Mouse (Mus musculus): Measurements from ENCODE around the gene Wrnip1. TPM values are rescaled to one million over a fixed set of nuclear protein-coding genes. Genes with fewer than 3 reads are reported as not detected.
A peak's percentile ranks its signal among the peaks of the same experiment; 100 is the strongest.

Wrnip1 gene
- polyA plus RNA-seq, 1 experiment from 2014 or later: 14.5 TPM

- 52% methylated on average over 4 of the region's 4 CpGs for WGBS
- no peaks in the 10 kb centered on the region for H3K4me1 ChIP-seq (ENCODE audit: control insufficient read depth, insufficient read depth, low read length)
- no peaks in the 10 kb centered on the region for H3K9me3 ChIP-seq (replicated peaks; ENCODE audit: control insufficient read depth, low read length)
- H3K27ac ChIP-seq (replicated peaks; ENCODE audit: low read depth, low read length): no peak overlapping the region
- no peak for ATAC-seq (replicated peaks; ENCODE audit: insufficient number of reproducible peaks, low FRiP score, low TSS enrichment, low read depth)
- no peaks in the 10 kb centered on the region for H3K36me3 ChIP-seq (replicated peaks; ENCODE audit: control insufficient read depth, insufficient read depth, low read depth, low read length)
- no peaks in the 10 kb centered on the region for H3K27me3 ChIP-seq (ENCODE audit: control insufficient read depth, insufficient read depth, low read length)
- peak; percentile 68 for DNase-seq (ENCODE audit: low spot score)
- no peak overlapping the region for H3K4me2 ChIP-seq (ENCODE audit: low read depth, low read length)
- no peak overlapping the region for H3K4me3 ChIP-seq (ENCODE audit: low read depth, low read length)
- no peak overlapping the region for H3K9ac ChIP-seq (replicated peaks; ENCODE audit: low read length)
Measured at GRCm38 (mm10) chr13:32827951-32828350, 26.1 kb downstream of the Wrnip1 start.

- 87% methylated on average over 4 of the region's 4 CpGs for WGBS
- no peak for ATAC-seq (replicated peaks; ENCODE audit: insufficient number of reproducible peaks, low FRiP score, low TSS enrichment, low read depth)
- Histone ChIP-seq H3K27ac (replicated peaks; ENCODE audit: low read depth, low read length) (no peak overlapping the region), H3K4me3 (ENCODE audit: low read depth, low read length) (no peak overlapping the region), H3K4me1 (ENCODE audit: control insufficient read depth, insufficient read depth, low read length) (no peaks in the 10 kb centered on the region), H3K9me3 (replicated peaks; ENCODE audit: control insufficient read depth, low read length) (no peaks in the 10 kb centered on the region), H3K36me3 (replicated peaks; ENCODE audit: control insufficient read depth, insufficient read depth, low read depth, low read length) (no peaks in the 10 kb centered on the region), H3K4me2 (ENCODE audit: low read depth, low read length) (no peak overlapping the region), H3K9ac (replicated peaks; ENCODE audit: low read length) (no peak overlapping the region), H3K27me3 (ENCODE audit: control insufficient read depth, insufficient read depth, low read length) (no peaks in the 10 kb centered on the region)
- DNase-seq (ENCODE audit: low spot score): no peak
Measured at GRCm38 (mm10) chr13:32828886-32829285, 27.0 kb downstream of the Wrnip1 start.

GRCm38 (mm10) chr13:32831505-32832273 lies 29.9 kb downstream of the Wrnip1 start:
- Histone ChIP-seq H3K4me3 (ENCODE audit: low read depth, low read length) (no peak overlapping the region), H3K27me3 (ENCODE audit: control insufficient read depth, insufficient read depth, low read length) (no peaks in the 10 kb centered on the region), H3K4me1 (ENCODE audit: control insufficient read depth, insufficient read depth, low read length) (no peaks in the 10 kb centered on the region), H3K36me3 (replicated peaks; ENCODE audit: control insufficient read depth, insufficient read depth, low read depth, low read length) (no peaks in the 10 kb centered on the region), H3K4me2 (ENCODE audit: low read depth, low read length) (no peak overlapping the region), H3K9me3 (replicated peaks; ENCODE audit: control insufficient read depth, low read length) (no peaks in the 10 kb centered on the region), H3K27ac (replicated peaks; ENCODE audit: low read depth, low read length) (no peak overlapping the region), H3K9ac (replicated peaks; ENCODE audit: low read length) (no peak overlapping the region)
- ATAC-seq (replicated peaks; ENCODE audit: insufficient number of reproducible peaks, low FRiP score, low TSS enrichment, low read depth) (no peak), DNase-seq (ENCODE audit: low spot score) (no peak)
- 91% methylated on average over 3 of the region's 3 CpGs for WGBS

- H3K4me3 ChIP-seq (ENCODE audit: low read depth, low read length): no peak overlapping the region
- no peak overlapping the region for H3K4me2 ChIP-seq (ENCODE audit: low read depth, low read length)
- no peak for DNase-seq (ENCODE audit: low spot score)
- 77% methylated on average over 3 of the region's 3 CpGs for WGBS
- H3K27me3 ChIP-seq (ENCODE audit: control insufficient read depth, insufficient read depth, low read length): no peaks in the 10 kb centered on the region
- H3K4me1 ChIP-seq (ENCODE audit: control insufficient read depth, insufficient read depth, low read length): no peaks in the 10 kb centered on the region
- H3K27ac ChIP-seq (replicated peaks; ENCODE audit: low read depth, low read length): no peak overlapping the region
- H3K9me3 ChIP-seq (replicated peaks; ENCODE audit: control insufficient read depth, low read length): no peaks in the 10 kb centered on the region
- no peak overlapping the region for H3K9ac ChIP-seq (replicated peaks; ENCODE audit: low read length)
- no peaks in the 10 kb centered on the region for H3K36me3 ChIP-seq (replicated peaks; ENCODE audit: control insufficient read depth, insufficient read depth, low read depth, low read length)
- ATAC-seq (replicated peaks; ENCODE audit: insufficient number of reproducible peaks, low FRiP score, low TSS enrichment, low read depth): no peak
Measured at GRCm38 (mm10) chr13:32832776-32833175, 30.9 kb downstream of the Wrnip1 start.

- Histone ChIP-seq H3K4me3 (ENCODE audit: low read depth, low read length) (no peak overlapping the region), H3K9me3 (replicated peaks; ENCODE audit: control insufficient read depth, low read length) (no peaks in the 10 kb centered on the region), H3K9ac (replicated peaks; ENCODE audit: low read length) (no peak overlapping the region), H3K4me2 (ENCODE audit: low read depth, low read length) (no peak overlapping the region), H3K4me1 (ENCODE audit: control insufficient read depth, insufficient read depth, low read length) (no peaks in the 10 kb centered on the region), H3K27ac (replicated peaks; ENCODE audit: low read depth, low read length) (no peak overlapping the region), H3K27me3 (ENCODE audit: control insufficient read depth, insufficient read depth, low read length) (no peaks in the 10 kb centered on the region), H3K36me3 (replicated peaks; ENCODE audit: control insufficient read depth, insufficient read depth, low read depth, low read length) (no peaks in the 10 kb centered on the region)
- DNase-seq (ENCODE audit: low spot score) (no peak), ATAC-seq (replicated peaks; ENCODE audit: insufficient number of reproducible peaks, low FRiP score, low TSS enrichment, low read depth) (no peak)
- WGBS: 46% methylated on average over 6 of the region's 6 CpGs
Measured at GRCm38 (mm10) chr13:32833237-32833636, 31.4 kb downstream of the Wrnip1 start.

GRCm38 (mm10) chr13:32834513-32834912 lies 32.7 kb downstream of the Wrnip1 start:
- H3K9ac ChIP-seq (replicated peaks; ENCODE audit: low read length): no peak overlapping the region

GRCm38 (mm10) chr13:32839314-32839713 lies 37.5 kb downstream of the Wrnip1 start:
- WGBS: 56% methylated on average over 1 of the region's 1 CpGs

More at GRCm38 (mm10) chr13:32834513-32834912, 32.7 kb downstream of the Wrnip1 start:
- H3K9me3 ChIP-seq (replicated peaks; ENCODE audit: control insufficient read depth, low read length): no peaks in the 10 kb centered on the region
- no peaks in the 10 kb centered on the region for H3K27me3 ChIP-seq (ENCODE audit: control insufficient read depth, insufficient read depth, low read length)
- no peak for ATAC-seq (replicated peaks; ENCODE audit: insufficient number of reproducible peaks, low FRiP score, low TSS enrichment, low read depth)
- no peak overlapping the region for H3K4me2 ChIP-seq (ENCODE audit: low read depth, low read length)
- H3K36me3 ChIP-seq (replicated peaks; ENCODE audit: control insufficient read depth, insufficient read depth, low read depth, low read length): no peaks in the 10 kb centered on the region
- 95% methylated on average over 5 of the region's 5 CpGs for WGBS
- H3K4me3 ChIP-seq (ENCODE audit: low read depth, low read length): no peak overlapping the region
- no peak overlapping the region for H3K27ac ChIP-seq (replicated peaks; ENCODE audit: low read depth, low read length)
- no peak for DNase-seq (ENCODE audit: low spot score)
- no peaks in the 10 kb centered on the region for H3K4me1 ChIP-seq (ENCODE audit: control insufficient read depth, insufficient read depth, low read length)

GRCm38 (mm10) chr13:32841349-32841748 lies 39.5 kb downstream of the Wrnip1 start:
- 93% methylated on average over 3 of the region's 3 CpGs for WGBS
- no peak overlapping the region for H3K27ac ChIP-seq (replicated peaks; ENCODE audit: low read depth, low read length)

More at GRCm38 (mm10) chr13:32839314-32839713, 37.5 kb downstream of the Wrnip1 start:
- ATAC-seq (replicated peaks; ENCODE audit: insufficient number of reproducible peaks, low FRiP score, low TSS enrichment, low read depth): no peak
- Histone ChIP-seq H3K4me2 (ENCODE audit: low read depth, low read length) (no peak overlapping the region), H3K4me3 (ENCODE audit: low read depth, low read length) (no peak overlapping the region), H3K9me3 (replicated peaks; ENCODE audit: control insufficient read depth, low read length) (no peaks in the 10 kb centered on the region), H3K27ac (replicated peaks; ENCODE audit: low read depth, low read length) (no peak overlapping the region), H3K4me1 (ENCODE audit: control insufficient read depth, insufficient read depth, low read length) (no peaks in the 10 kb centered on the region), H3K9ac (replicated peaks; ENCODE audit: low read length) (no peak overlapping the region), H3K36me3 (replicated peaks; ENCODE audit: control insufficient read depth, insufficient read depth, low read depth, low read length) (no peaks in the 10 kb centered on the region), H3K27me3 (ENCODE audit: control insufficient read depth, insufficient read depth, low read length) (no peaks in the 10 kb centered on the region)
- DNase-seq (ENCODE audit: low spot score): no peak

More at GRCm38 (mm10) chr13:32841349-32841748, 39.5 kb downstream of the Wrnip1 start:
- no peaks in the 10 kb centered on the region for H3K9me3 ChIP-seq (replicated peaks; ENCODE audit: control insufficient read depth, low read length)
- no peaks in the 10 kb centered on the region for H3K27me3 ChIP-seq (ENCODE audit: control insufficient read depth, insufficient read depth, low read length)
- H3K4me3 ChIP-seq (ENCODE audit: low read depth, low read length): no peak overlapping the region
- ATAC-seq (replicated peaks; ENCODE audit: insufficient number of reproducible peaks, low FRiP score, low TSS enrichment, low read depth) (no peak), DNase-seq (ENCODE audit: low spot score) (no peak)
- no peaks in the 10 kb centered on the region for H3K4me1 ChIP-seq (ENCODE audit: control insufficient read depth, insufficient read depth, low read length)
- H3K4me2 ChIP-seq (ENCODE audit: low read depth, low read length): no peak overlapping the region
- no peaks in the 10 kb centered on the region for H3K36me3 ChIP-seq (replicated peaks; ENCODE audit: control insufficient read depth, insufficient read depth, low read depth, low read length)
- no peak overlapping the region for H3K9ac ChIP-seq (replicated peaks; ENCODE audit: low read length)
